Mouse (Mus musculus) midbrain, embryonic 11.5 days (tissue): ENCODE data around the gene Cryzl1. TPM values are rescaled to one million over a fixed set of nuclear protein-coding genes. Genes with fewer than 3 reads are reported as not detected.

ENCODE experiments used
- ATAC-seq: fragments of 200-750 bp; cut with Nextera tagmentation; 2 replicates; pipeline ENCODE4 v1.8.0; 2017; ENCODE audit warnings: moderate TSS enrichment, moderate library complexity; ENCODE audit not compliant: low FRiP score
- DNase-seq: peaks from one replicate; pipeline ENCODE4 v3.0.0; 2015; ENCODE audit warnings: low spot score; ENCODE audit errors: missing footprints
- H3K27ac ChIP-seq: fragments of 300-500 bp; sonication (generic); 2 replicates; pipeline ENCODE4 v1.5.1; 2014; ENCODE audit warnings: low read depth, low read length
- H3K27me3 ChIP-seq: fragments of 300-500 bp; sonication (generic); 2 replicates; pipeline ENCODE4 v1.6.1; 2014; ENCODE audit warnings: mild to moderate bottlenecking, low read length, moderate library complexity, mixed read lengths; ENCODE audit not compliant: control insufficient read depth, insufficient read depth
- H3K36me3 ChIP-seq: fragments of 300-500 bp; sonication (generic); 2 replicates; pipeline ENCODE4 v1.6.1; 2014; ENCODE audit warnings: mild to moderate bottlenecking, low read length, moderate library complexity, mixed read lengths; ENCODE audit not compliant: control insufficient read depth, insufficient read depth
- H3K4me1 ChIP-seq: fragments of 300-500 bp; sonication (generic); 2 replicates; pipeline ENCODE4 v1.6.1; 2014; ENCODE audit warnings: low read length; ENCODE audit not compliant: control insufficient read depth, insufficient read depth
- H3K4me2 ChIP-seq: fragments of 300-500 bp; sonication (generic); 2 replicates; pipeline ENCODE4 v1.6.1; 2014; ENCODE audit warnings: mild to moderate bottlenecking, moderate library complexity
- H3K4me3 ChIP-seq: fragments of 300-500 bp; sonication (generic); 2 replicates; pipeline ENCODE4 v1.5.1; 2014; ENCODE audit warnings: low read depth, low read length
- H3K9ac ChIP-seq: fragments of 300-500 bp; sonication (generic); 2 replicates; pipeline ENCODE4 v1.6.1; 2014; ENCODE audit warnings: low read length
- H3K9me3 ChIP-seq: fragments of 300-500 bp; sonication (generic); 2 replicates; pipeline ENCODE4 v1.6.1; 2016; ENCODE audit warnings: low read length; ENCODE audit not compliant: control insufficient read depth
- WGBS: fragments of 180-500 bp; shearing (Covaris S2); extraction: QIAGEN DNeasy Blood & Tissue Kit; methylation state at CpG from one replicate; pipeline ENCODE4 v1.1.7; 2014; 5-methylcytosine and 5-hydroxymethylcytosine counted together
- polyA plus RNA-seq: library from polyadenylated mRNA; unstranded; fragments of >200 nt; fragmentation: Nextera tagmentation; extraction: Ambion mirVana; gene quantifications from 2 replicates; pipeline ENCODE4 v1.2.1, GENCODE M21; 2014

Gene Cryzl1
- polyA plus RNA-seq, 1 experiment from 2014 or later: 77.0 TPM

DNA sequence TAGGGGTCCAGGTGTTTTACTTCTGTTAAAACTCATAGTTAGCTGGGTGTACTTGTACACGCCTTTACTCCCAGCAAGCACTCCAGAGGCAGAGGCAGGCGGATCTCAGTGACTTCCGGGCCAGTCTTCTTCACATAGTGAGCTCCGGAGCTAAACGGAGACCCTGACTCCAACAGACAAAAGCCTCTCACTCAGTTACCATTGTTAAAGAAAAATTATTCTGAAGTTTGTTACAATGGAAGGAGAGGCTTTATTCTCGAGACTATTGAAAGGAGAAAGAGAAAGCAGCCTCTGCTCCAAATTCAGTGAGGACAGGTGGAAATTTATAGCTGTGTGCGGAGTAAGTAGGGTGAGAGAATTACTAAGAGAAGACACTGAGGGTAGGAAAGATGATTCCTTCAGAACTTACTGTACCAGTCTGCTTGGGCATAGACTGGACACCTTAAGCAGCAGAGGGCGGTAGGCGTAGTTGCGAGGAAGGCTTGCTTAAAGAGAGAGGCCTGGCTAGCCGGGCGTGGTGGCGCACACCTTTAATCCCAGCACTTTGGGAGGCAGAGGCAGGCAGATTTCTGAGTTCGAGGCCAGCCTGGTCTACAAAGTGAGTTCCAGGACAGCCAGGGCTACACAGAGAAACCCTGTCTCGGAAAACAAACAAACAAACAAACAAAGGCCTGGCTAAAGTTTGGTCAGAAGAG lies 36.5 kb upstream of the Cryzl1 start:
- 87% methylated on average over 15 of the region's 15 CpGs for WGBS
- no peak overlapping the region for H3K9ac ChIP-seq
- H3K4me3 ChIP-seq: no peak overlapping the region
- H3K27me3 ChIP-seq: no peaks in the 10 kb centered on the region
- no peak overlapping the region for H3K27ac ChIP-seq
- DNase-seq (no peak), ATAC-seq (no peak)
- H3K9me3 ChIP-seq: no peaks in the 10 kb centered on the region
- H3K4me2 ChIP-seq: no peak overlapping the region
- peaks cover 20% of the 10 kb centered on the region for H3K4me1 ChIP-seq
- H3K36me3 ChIP-seq: no peaks in the 10 kb centered on the region

DNA sequence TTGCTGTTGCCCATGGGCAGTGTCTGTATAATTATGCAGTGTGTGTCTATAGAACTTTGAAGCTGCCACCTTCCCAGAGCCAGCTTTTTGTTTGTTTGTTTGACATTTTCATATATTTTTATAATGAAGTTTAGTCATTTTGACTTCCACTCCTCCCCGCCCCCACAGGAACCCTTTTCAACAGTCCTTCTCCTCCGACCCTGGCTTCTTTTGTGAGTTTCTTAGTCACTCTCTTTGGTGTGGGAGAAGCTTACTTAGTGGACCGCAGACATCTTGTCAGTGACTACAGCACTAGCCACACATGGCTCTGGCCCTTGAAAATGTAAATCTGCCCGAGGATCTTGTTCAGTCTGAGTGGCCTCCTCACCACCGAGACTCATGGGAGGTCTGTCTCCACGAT lies 35.6 kb upstream of the Cryzl1 start:
- H3K9me3 ChIP-seq: no peaks in the 10 kb centered on the region
- ATAC-seq (no peak; the same call in 1 of the 2 replicates), DNase-seq (no peak)
- no peaks in the 10 kb centered on the region for H3K27me3 ChIP-seq
- no peak overlapping the region for H3K27ac ChIP-seq
- no peak overlapping the region for H3K9ac ChIP-seq
- 78% methylated on average over 6 of the region's 6 CpGs for WGBS
- no peaks in the 10 kb centered on the region for H3K36me3 ChIP-seq
- no peak overlapping the region for H3K4me2 ChIP-seq
- peaks cover 15% of the 10 kb centered on the region; the same call in 1 of the 2 replicates for H3K4me1 ChIP-seq
- no peak overlapping the region for H3K4me3 ChIP-seq

DNA sequence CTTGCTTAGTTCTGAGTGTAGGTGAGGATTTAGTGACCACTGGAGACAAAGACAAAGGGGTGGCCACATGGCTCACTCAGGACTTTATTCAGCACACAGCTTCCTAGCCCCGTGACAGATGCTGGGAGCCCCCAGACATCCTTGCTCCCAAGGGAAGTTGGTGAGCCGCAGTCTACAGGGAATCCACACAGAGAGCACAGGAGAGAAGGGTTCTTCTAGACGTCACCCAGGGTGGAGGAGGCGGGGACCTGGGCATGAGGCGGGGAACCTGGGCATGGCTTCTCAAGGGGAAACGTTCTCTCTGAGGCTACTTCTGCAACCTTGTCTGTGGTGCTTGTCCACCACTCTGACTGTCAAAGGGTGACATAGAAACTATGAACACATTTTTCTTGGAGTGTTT lies 35.2 kb upstream of the Cryzl1 start:
- Histone ChIP-seq H3K4me1 (peaks cover 15% of the 10 kb centered on the region; the same call in 1 of the 2 replicates), H3K4me3 (no peak overlapping the region), H3K27me3 (no peaks in the 10 kb centered on the region), H3K36me3 (no peaks in the 10 kb centered on the region), H3K9me3 (no peaks in the 10 kb centered on the region), H3K9ac (no peak overlapping the region), H3K27ac (no peak overlapping the region), H3K4me2 (no peak overlapping the region)
- DNase-seq: no peak
- WGBS: 58% methylated on average over 6 of the region's 6 CpGs
- no peak for ATAC-seq

- WGBS: 83% methylated on average over 7 of the region's 7 CpGs
These were observed 33.7 kb upstream of the Cryzl1 start for GRCm38 (mm10) chr16:91762476-91762875.

GRCm38 (mm10) chr16:91761761-91762160 lies 33.0 kb upstream of the Cryzl1 start:
- no peaks in the 10 kb centered on the region for H3K36me3 ChIP-seq
- no peak overlapping the region for H3K27ac ChIP-seq
- peaks cover 15% of the 10 kb centered on the region; the same call in 1 of the 2 replicates for H3K4me1 ChIP-seq
- DNase-seq (no peak), ATAC-seq (no peak)
- H3K9ac ChIP-seq: no peak overlapping the region
- WGBS: 87% methylated on average over 3 of the region's 3 CpGs
- no peaks in the 10 kb centered on the region for H3K9me3 ChIP-seq
- H3K4me3 ChIP-seq: no peak overlapping the region
- H3K4me2 ChIP-seq: no peak overlapping the region
- no peaks in the 10 kb centered on the region for H3K27me3 ChIP-seq

More at GRCm38 (mm10) chr16:91762476-91762875, 33.7 kb upstream of the Cryzl1 start:
- Histone ChIP-seq H3K36me3 (no peaks in the 10 kb centered on the region), H3K4me2 (no peak overlapping the region), H3K9me3 (no peaks in the 10 kb centered on the region), H3K4me3 (no peak overlapping the region), H3K27ac (no peak overlapping the region), H3K27me3 (no peaks in the 10 kb centered on the region), H3K4me1 (peaks cover 15% of the 10 kb centered on the region; the same call in 1 of the 2 replicates), H3K9ac (no peak overlapping the region)
- no peak for ATAC-seq
- DNase-seq: no peak

DNA sequence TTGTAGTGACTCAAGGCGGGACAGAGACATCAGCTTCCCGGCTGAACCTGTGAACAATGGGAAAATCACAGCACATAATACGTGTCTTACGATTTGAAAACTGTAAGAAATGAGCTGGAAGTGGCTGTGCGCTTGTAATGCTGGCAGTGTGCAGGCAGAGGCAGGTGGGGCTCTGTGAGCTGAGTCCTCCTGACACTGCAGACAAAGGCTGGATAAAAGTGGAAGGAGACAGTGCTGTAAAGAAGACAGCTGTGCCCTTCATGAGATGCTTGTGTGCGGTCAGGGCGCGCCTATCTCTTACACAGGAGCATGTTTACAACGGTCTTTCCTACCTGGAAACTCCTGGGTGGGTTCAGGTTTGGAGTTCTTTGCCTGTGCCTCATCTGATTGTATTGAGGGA lies 32.4 kb upstream of the Cryzl1 start:
- no peak overlapping the region for H3K4me2 ChIP-seq
- ATAC-seq (no peak), DNase-seq (no peak)
- no peak overlapping the region for H3K9ac ChIP-seq
- no peak overlapping the region for H3K27ac ChIP-seq
- no peak overlapping the region for H3K4me3 ChIP-seq
- H3K4me1 ChIP-seq: peaks cover 15% of the 10 kb centered on the region; the same call in 1 of the 2 replicates
- H3K36me3 ChIP-seq: no peaks in the 10 kb centered on the region
- 88% methylated on average over 9 of the region's 9 CpGs for WGBS
- no peaks in the 10 kb centered on the region for H3K27me3 ChIP-seq
- H3K9me3 ChIP-seq: no peaks in the 10 kb centered on the region

- no peak overlapping the region for H3K4me2 ChIP-seq
- no peak overlapping the region for H3K4me3 ChIP-seq
- H3K9me3 ChIP-seq: no peaks in the 10 kb centered on the region
- DNase-seq (no peak), ATAC-seq (no peak)
- H3K27ac ChIP-seq: no peak overlapping the region
- 93% methylated on average over 6 of the region's 6 CpGs for WGBS
- no peak overlapping the region for H3K9ac ChIP-seq
- no peaks in the 10 kb centered on the region for H3K27me3 ChIP-seq
- no peaks in the 10 kb centered on the region for H3K4me1 ChIP-seq
- no peaks in the 10 kb centered on the region for H3K36me3 ChIP-seq
These were observed 26.2 kb upstream of the Cryzl1 start for GRCm38 (mm10) chr16:91754957-91755356.

- WGBS: 79% methylated on average over 4 of the region's 4 CpGs
- no peaks in the 10 kb centered on the region for H3K27me3 ChIP-seq
- no peak overlapping the region for H3K4me3 ChIP-seq
- H3K4me1 ChIP-seq: no peaks in the 10 kb centered on the region
- H3K9ac ChIP-seq: no peak overlapping the region
- DNase-seq: no peak
- no peak overlapping the region for H3K4me2 ChIP-seq
- ATAC-seq: no peak
- H3K27ac ChIP-seq: no peak overlapping the region
- no peaks in the 10 kb centered on the region for H3K9me3 ChIP-seq
- H3K36me3 ChIP-seq: no peaks in the 10 kb centered on the region
These were observed 24.8 kb upstream of the Cryzl1 start for GRCm38 (mm10) chr16:91753611-91754010.

DNA sequence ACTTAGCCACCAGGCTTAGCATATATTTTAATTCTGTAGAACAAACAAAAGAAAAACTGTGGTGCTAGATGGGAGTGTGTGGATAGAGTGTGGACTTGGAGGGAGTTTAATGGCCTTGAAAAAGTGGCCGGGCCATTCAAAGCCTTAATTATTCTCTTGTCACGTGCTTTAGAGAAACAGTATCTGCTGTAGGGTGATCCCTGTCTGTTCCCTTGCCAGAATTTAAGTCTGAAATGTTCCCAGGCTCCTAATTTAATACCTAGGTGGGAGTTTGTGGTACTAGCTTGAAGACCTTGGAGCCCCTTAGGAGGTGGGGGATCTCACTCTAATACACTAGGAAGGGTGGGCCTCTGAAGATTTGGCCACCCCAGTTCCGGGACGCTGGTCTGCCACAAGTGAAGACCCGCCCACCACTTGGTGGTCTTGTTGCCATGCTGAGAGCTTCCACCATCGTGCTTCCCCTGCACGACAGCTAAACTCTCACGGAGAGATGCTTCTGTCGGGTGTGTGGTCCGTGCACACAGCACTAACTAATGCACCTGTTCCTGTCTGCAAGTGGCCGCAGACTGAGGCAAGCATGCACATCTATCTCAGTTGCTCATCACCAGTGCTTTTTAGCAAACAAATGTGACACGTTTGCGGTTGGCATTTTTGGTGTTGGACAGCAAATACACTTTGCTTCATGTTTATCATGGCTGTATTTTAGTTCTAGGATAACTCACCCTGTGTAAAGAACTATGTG lies 23.0 kb upstream of the Cryzl1 start:
- Histone ChIP-seq H3K4me3 (no peak overlapping the region), H3K9me3 (no peaks in the 10 kb centered on the region), H3K9ac (no peak overlapping the region), H3K27me3 (no peaks in the 10 kb centered on the region), H3K4me2 (no peak overlapping the region), H3K4me1 (no peaks in the 10 kb centered on the region), H3K27ac (no peak overlapping the region), H3K36me3 (no peaks in the 10 kb centered on the region)
- no peak for DNase-seq
- 74% methylated on average over 13 of the region's 13 CpGs for WGBS
- no peak for ATAC-seq
